Mouse (Mus musculus) heart, embryonic 14.5 days (tissue): ENCODE measurements around the gene Arsb. TPM values are rescaled to one million over a fixed set of nuclear protein-coding genes. Genes with fewer than 3 reads are reported as not detected.

ENCODE experiments used
- ATAC-seq: fragments of 200-750 bp; cut with Nextera tagmentation; 2 replicates; pipeline ENCODE4 v1.8.0; 2017; ENCODE audit warnings: low read depth, moderate TSS enrichment; ENCODE audit not compliant: insufficient number of reproducible peaks, insufficient read depth, low FRiP score
- H3K27ac ChIP-seq, 2 experiments: fragments of 200-500 bp in 1 of 2; fragments of 300-500 bp in 1 of 2; sonication (generic) in 1 of 2; replicated peaks in 1 of 2; 2 replicates each; pipeline ENCODE4 v1.5.1; 2012 to 2014; ENCODE audit warnings: low read depth in 2 of 2, low read length in 2 of 2, control low read depth in 1 of 2, mild to moderate bottlenecking in 1 of 2, mixed read lengths in 1 of 2; ENCODE audit not compliant: control insufficient read depth in 1 of 2, insufficient read depth in 1 of 2
- H3K27me3 ChIP-seq: fragments of 300-500 bp; sonication (generic); 2 replicates; pipeline ENCODE4 v1.6.1; 2014; ENCODE audit warnings: mild to moderate bottlenecking, low read length, control low read depth; ENCODE audit not compliant: control insufficient read depth, insufficient read depth
- H3K36me3 ChIP-seq: fragments of 300-500 bp; sonication (generic); 2 replicates; pipeline ENCODE4 v1.6.1; 2014; ENCODE audit warnings: mild to moderate bottlenecking, control low read depth, low read length, mixed read lengths; ENCODE audit not compliant: control insufficient read depth, insufficient read depth
- H3K4me1 ChIP-seq, 2 experiments: fragments of 200-500 bp in 1 of 2; fragments of 300-500 bp in 1 of 2; sonication (generic) in 1 of 2; 2 replicates each; pipeline ENCODE4 v1.6.1; 2012 to 2014; ENCODE audit warnings: low read length in 2 of 2, control low read depth in 1 of 2, mixed read lengths in 1 of 2; ENCODE audit not compliant: control insufficient read depth in 2 of 2, insufficient read depth in 2 of 2
- H3K4me2 ChIP-seq: fragments of 300-500 bp; sonication (generic); 2 replicates; pipeline ENCODE4 v1.6.1; 2014; ENCODE audit warnings: mild to moderate bottlenecking, low read length
- H3K4me3 ChIP-seq, 2 experiments: fragments of 200-500 bp in 1 of 2; fragments of 300-500 bp in 1 of 2; sonication (generic) in 1 of 2; 2 replicates each; pipeline ENCODE4 v1.5.1; 2012 to 2014; ENCODE audit warnings: low read length in 2 of 2, mild to moderate bottlenecking in 2 of 2, control low read depth in 1 of 2, low read depth in 1 of 2, moderate library complexity in 1 of 2; ENCODE audit not compliant: control insufficient read depth in 1 of 2, insufficient read depth in 1 of 2
- H3K9ac ChIP-seq: fragments of 300-500 bp; sonication (generic); 2 replicates; pipeline ENCODE4 v1.6.1; 2014; ENCODE audit warnings: mild to moderate bottlenecking, low read length
- H3K9me3 ChIP-seq: fragments of 300-500 bp; sonication (generic); 2 replicates; pipeline ENCODE4 v1.6.1; 2016; ENCODE audit warnings: low read length, control low read depth; ENCODE audit not compliant: control insufficient read depth
- WGBS: fragments of 180-500 bp; shearing (Covaris S2); extraction: QIAGEN DNeasy Blood & Tissue Kit; methylation state at CpG from one replicate; pipeline ENCODE4 v1.1.7; 2014; 5-methylcytosine and 5-hydroxymethylcytosine counted together
- polyA plus RNA-seq: library from polyadenylated mRNA; unstranded; fragments of >200 nt; fragmentation: Nextera tagmentation; extraction: Ambion mirVana; gene quantifications from 2 replicates; pipeline ENCODE4 v1.2.1, GENCODE M21; 2014

Gene Arsb
- polyA plus RNA-seq, 1 experiment from 2014 or later, result 10.0 TPM

- WGBS, result 39% methylated on average over 9 of the region's 9 CpGs
- Histone ChIP-seq H3K4me2 (peak overlapping the region; percentile 99), H3K27me3 (no peaks in the 10 kb centered on the region), H3K27ac (peak overlapping the region in 1 of 2 experiments; percentile 74; a peak in 2 of 4 replicates), H3K4me3 (peak overlapping the region; percentile 57 to 73), H3K9me3 (no peaks in the 10 kb centered on the region), H3K4me1 (peaks cover 0 to 12% of the 10 kb centered on the region in 2 experiments; a peak in 2 of 4 replicates), H3K9ac (peak overlapping the region; percentile 84), H3K36me3 (no peaks in the 10 kb centered on the region)
- no peak for ATAC-seq
These were observed 321 bp upstream of the Arsb start for GRCm38 (mm10) chr13:93771031-93771587.

DNA sequence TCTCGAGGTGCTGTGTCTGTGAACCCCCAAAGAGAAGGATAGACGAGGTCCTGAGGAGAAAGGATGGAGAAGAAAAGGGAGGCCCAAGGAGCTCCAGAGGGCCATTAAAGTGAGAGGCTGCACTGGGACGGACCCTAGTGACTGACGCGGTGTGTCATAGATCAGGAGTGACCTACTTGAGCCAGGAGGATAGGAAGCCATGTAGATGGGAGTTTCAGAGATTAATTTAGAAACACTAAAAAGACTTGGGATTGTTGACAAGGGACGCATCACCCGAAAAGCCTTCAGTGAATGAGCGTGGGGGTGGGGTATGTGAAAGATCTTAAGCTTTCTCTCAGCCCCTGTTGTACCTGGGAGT is 828 bp downstream of the Arsb start:
- peak overlapping the region; percentile 99 for H3K4me2 ChIP-seq
- ATAC-seq, result no peak
- 22% methylated on average over 8 of the region's 8 CpGs for WGBS
- peak overlapping the region; percentile 57 to 73 for H3K4me3 ChIP-seq
- peak overlapping the region; percentile 84 for H3K9ac ChIP-seq
- peaks cover 0 to 12% of the 10 kb centered on the region in 2 experiments; a peak in 2 of 4 replicates for H3K4me1 ChIP-seq
- H3K36me3 ChIP-seq, result no peaks in the 10 kb centered on the region
- H3K9me3 ChIP-seq, result no peaks in the 10 kb centered on the region
- H3K27ac ChIP-seq, result peak overlapping the region; percentile 35 to 74
- H3K27me3 ChIP-seq, result no peaks in the 10 kb centered on the region

DNA sequence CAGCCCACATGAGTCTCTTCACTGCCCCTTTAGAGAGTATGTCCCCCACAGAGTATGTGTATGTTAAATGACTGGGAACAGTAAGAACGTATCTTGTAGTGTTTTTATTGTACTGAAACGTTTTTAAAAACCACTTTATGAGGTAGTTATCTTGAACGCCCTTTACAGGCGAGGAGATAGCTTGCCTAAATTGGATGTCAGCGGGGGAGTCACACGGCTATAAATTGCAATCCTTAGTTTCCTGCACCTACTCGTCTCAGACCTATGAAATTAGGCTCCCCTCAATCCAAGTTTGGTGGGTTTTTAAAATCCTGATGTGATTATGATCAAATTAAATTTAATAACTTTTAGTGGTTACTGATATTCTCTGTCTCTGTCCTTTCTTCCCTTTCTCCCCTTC is 1.4 kb downstream of the Arsb start:
- H3K9ac ChIP-seq, result peak overlapping the region; percentile 84
- H3K36me3 ChIP-seq, result no peaks in the 10 kb centered on the region
- no peaks in the 10 kb centered on the region for H3K9me3 ChIP-seq
- peak overlapping the region; percentile 99 for H3K4me2 ChIP-seq
- peak overlapping the region in 1 of 2 experiments; percentile 73; a peak in 1 of 4 replicates for H3K4me3 ChIP-seq
- ATAC-seq, result no peak
- H3K27ac ChIP-seq, result no peak overlapping the region
- H3K4me1 ChIP-seq, result peaks cover 0 to 12% of the 10 kb centered on the region in 2 experiments; a peak in 2 of 4 replicates
- WGBS, result 58% methylated on average over 7 of the region's 7 CpGs
- no peaks in the 10 kb centered on the region for H3K27me3 ChIP-seq

- Histone ChIP-seq H3K27ac (no peak overlapping the region), H3K4me2 (no peak overlapping the region), H3K9me3 (no peaks in the 10 kb centered on the region), H3K4me1 (peaks cover 0 to 12% of the 10 kb centered on the region in 2 experiments; a peak in 2 of 4 replicates), H3K9ac (no peak overlapping the region), H3K4me3 (no peak overlapping the region), H3K36me3 (no peaks in the 10 kb centered on the region), H3K27me3 (no peaks in the 10 kb centered on the region)
- WGBS, result 68% methylated on average over 7 of the region's 7 CpGs
- ATAC-seq, result no peak
These were observed 2.4 kb downstream of the Arsb start for GRCm38 (mm10) chr13:93773704-93774315.

GRCm38 (mm10) chr13:93782823-93783222 is 11.4 kb downstream of the Arsb start:
- no peak for ATAC-seq
- H3K36me3 ChIP-seq, result no peaks in the 10 kb centered on the region
- 0 out of 2 replicates have a peak, but pooled peaks cover 3% of the 10 kb centered on the region for H3K9me3 ChIP-seq
- 75% methylated on average over 5 of the region's 5 CpGs for WGBS
- H3K4me2 ChIP-seq, result no peak overlapping the region
- peaks cover 0 to 4% of the 10 kb centered on the region in 2 experiments; a peak in 2 of 4 replicates for H3K4me1 ChIP-seq
- no peaks in the 10 kb centered on the region for H3K27me3 ChIP-seq
- no peak overlapping the region for H3K27ac ChIP-seq
- no peak overlapping the region for H3K4me3 ChIP-seq
- no peak overlapping the region for H3K9ac ChIP-seq

GRCm38 (mm10) chr13:93785329-93785728 is 13.9 kb downstream of the Arsb start:
- Histone ChIP-seq H3K4me2 (no peak overlapping the region), H3K9me3 (0 out of 2 replicates have a peak, but pooled peaks cover 3% of the 10 kb centered on the region), H3K4me3 (no peak overlapping the region), H3K36me3 (no peaks in the 10 kb centered on the region), H3K27ac (no peak overlapping the region), H3K4me1 (peaks cover 0 to 5% of the 10 kb centered on the region in 2 experiments; a peak in 2 of 4 replicates), H3K9ac (no peak overlapping the region), H3K27me3 (no peaks in the 10 kb centered on the region)
- WGBS, result 71% methylated on average over 3 of the region's 3 CpGs
- no peak for ATAC-seq

DNA sequence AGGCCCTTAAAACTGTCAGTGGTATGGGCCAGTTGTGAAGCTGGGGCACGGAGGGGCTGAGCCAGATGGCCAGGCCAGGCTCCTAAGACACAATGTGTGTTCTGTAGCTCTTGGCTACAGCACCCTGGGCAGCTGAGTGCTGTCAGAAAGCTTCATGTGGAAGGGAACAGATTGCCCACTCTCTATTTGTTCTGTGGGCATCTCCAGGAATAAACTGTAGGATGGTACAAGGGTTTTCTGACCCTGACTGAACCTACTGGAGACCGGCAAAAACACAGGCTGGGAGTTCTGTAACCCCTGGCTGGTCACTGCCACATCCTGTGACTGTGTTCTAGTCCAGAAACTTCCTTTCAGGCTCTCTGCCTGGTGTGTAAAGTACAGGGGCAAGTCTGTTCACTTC is 14.6 kb downstream of the Arsb start:
- Histone ChIP-seq H3K27ac (no peak overlapping the region), H3K4me1 (peaks cover 0 to 5% of the 10 kb centered on the region in 2 experiments; a peak in 2 of 4 replicates), H3K9ac (no peak overlapping the region), H3K36me3 (no peaks in the 10 kb centered on the region), H3K4me2 (no peak overlapping the region), H3K27me3 (no peaks in the 10 kb centered on the region), H3K4me3 (no peak overlapping the region), H3K9me3 (0 out of 2 replicates have a peak, but pooled peaks cover 3% of the 10 kb centered on the region)
- no peak for ATAC-seq
- 72% methylated on average over 2 of the region's 2 CpGs for WGBS
